Mouse (Mus musculus): ENCODE data around the gene Tmem198. TPM values are rescaled to one million over a fixed set of nuclear protein-coding genes. Genes with fewer than 3 reads are reported as not detected.

Tmem198 gene
- 52.7 and 69.3 TPM in 2 replicates for total RNA-seq (2014; rRNA removed)
- polyA plus RNA-seq (2015; fragmentation: Nextera tagmentation; extraction: Ambion mirVana): 33.9 and 36.4 TPM in 2 replicates

DNA sequence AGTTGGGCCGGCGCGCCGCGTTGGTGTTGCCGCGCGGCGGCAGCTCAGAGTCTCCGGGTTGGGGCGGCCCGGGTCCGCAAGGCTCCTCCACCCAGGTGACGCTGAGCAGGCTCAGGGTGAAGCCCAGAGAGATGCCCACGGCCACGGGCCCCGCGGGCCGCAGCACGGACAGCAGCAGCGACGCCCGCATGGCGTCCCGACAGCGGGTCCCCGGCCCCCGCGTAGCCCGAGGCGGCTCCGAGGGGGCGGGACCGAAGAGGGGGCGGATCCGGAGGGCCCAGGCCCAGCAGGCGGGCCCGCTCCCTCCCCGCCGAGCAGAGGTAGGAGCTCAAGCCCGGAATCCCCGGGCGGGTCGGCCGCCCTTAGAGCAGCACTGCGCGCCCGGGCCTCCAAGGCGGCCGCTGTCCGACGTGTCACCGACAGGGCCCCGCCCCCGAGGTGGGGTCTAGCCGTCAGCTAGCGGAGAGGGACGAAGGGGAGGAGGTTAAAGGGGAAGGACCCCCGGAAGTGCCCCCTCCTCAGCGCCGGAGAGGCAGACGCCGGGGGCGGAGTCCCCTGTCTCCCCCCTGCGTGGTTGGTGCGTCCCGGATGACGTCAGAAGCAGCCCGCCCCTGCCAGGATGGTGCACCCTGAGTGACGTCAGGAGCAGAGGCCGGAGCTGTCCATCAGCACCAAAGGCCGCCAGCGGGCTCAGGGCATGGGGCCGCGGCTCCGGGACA, at the start of gene Tmem198, which contains the start of gene Chpf:
Gene Tmem198 (plus strand): TSS at position 617 of the 719 bp plus-strand sequence.
Gene Chpf (minus strand): TSS at position 392 of the 719 bp plus-strand sequence.
- peak within 1 kb of the TSS; percentile 78 for H3K4me2 ChIP-seq (ENCODE audit: low read depth, low read length)
- H3K27me3 ChIP-seq (ENCODE audit: insufficient read depth, low read length): no peaks in the 10 kb centered on the region
- H3K36me3 ChIP-seq (ENCODE audit: insufficient read depth, low read length): peaks cover 37% of the 10 kb centered on the region
- H3K27ac ChIP-seq: peak within 1 kb of the TSS; percentile 79
- DNase-seq (ENCODE audit: low spot score): peak; percentile 99
- no peak; the same call in 1 of the 2 replicates for TF ChIP-seq CTCF (IDR thresholded peaks at IDR 0.05; ENCODE audit: low read depth)
- H3K9me3 ChIP-seq (ENCODE audit: low read length): no peaks in the 10 kb centered on the region
- peaks cover 9% of the 10 kb centered on the region; the same call in 1 of the 2 replicates for H3K4me1 ChIP-seq (ENCODE audit: insufficient read depth, low read length)
- peak within 1 kb of the TSS; percentile 61 for H3K4me3 ChIP-seq (ENCODE audit: low read length)
- ATAC-seq: peak; percentile 94
- peak within 1 kb of the TSS; percentile 80 for H3K9ac ChIP-seq (replicated peaks; ENCODE audit: low read length)
- WGBS: under 1% methylated on average over 67 of the region's 76 CpGs

GRCm38 (mm10) chr1:75435475-75436328, 43.6 kb upstream of the Tmem198 start, which contains the start of gene Gmppa:
TSS of gene Gmppa (plus strand) at chr1:75435930.
- Histone ChIP-seq H3K9me3 (ENCODE audit: low read length) (no peaks in the 10 kb centered on the region), H3K27ac (peak within 1 kb of the TSS; percentile 76; the same call in 1 of the 2 replicates), H3K27me3 (ENCODE audit: insufficient read depth, low read length) (no peaks in the 10 kb centered on the region), H3K4me3 (ENCODE audit: low read length) (peak within 1 kb of the TSS; percentile 50), H3K36me3 (ENCODE audit: insufficient read depth, low read length) (no peaks in the 10 kb centered on the region), H3K4me1 (ENCODE audit: insufficient read depth, low read length) (no peaks in the 10 kb centered on the region), H3K4me2 (ENCODE audit: low read depth, low read length) (peak within 1 kb of the TSS; percentile 68), H3K9ac (replicated peaks; ENCODE audit: low read length) (peak within 1 kb of the TSS; percentile 67)
- peak; percentile 91 for DNase-seq (ENCODE audit: low spot score)
- TF ChIP-seq CTCF (IDR thresholded peaks at IDR 0.05; ENCODE audit: low read depth): no peak
- ATAC-seq: peak; percentile 89
- 7% methylated on average over 28 of the region's 28 CpGs for WGBS

GRCm38 (mm10) chr1:75438782-75439181, 40.5 kb upstream of the Tmem198 start:
- no peaks in the 10 kb centered on the region for H3K27me3 ChIP-seq (ENCODE audit: insufficient read depth, low read length)
- H3K9me3 ChIP-seq (ENCODE audit: low read length): no peaks in the 10 kb centered on the region
- no peak for ATAC-seq
- peaks cover 17% of the 10 kb centered on the region for H3K4me1 ChIP-seq (ENCODE audit: insufficient read depth, low read length)
- no peak for TF ChIP-seq CTCF (IDR thresholded peaks at IDR 0.05; ENCODE audit: low read depth)
- no peak overlapping the region for H3K4me3 ChIP-seq (ENCODE audit: low read length)
- 79% methylated on average over 8 of the region's 9 CpGs for WGBS
- H3K36me3 ChIP-seq (ENCODE audit: insufficient read depth, low read length): no peaks in the 10 kb centered on the region
- no peak overlapping the region for H3K9ac ChIP-seq (replicated peaks; ENCODE audit: low read length)
- DNase-seq (ENCODE audit: low spot score): no peak
- no peak overlapping the region for H3K27ac ChIP-seq
- H3K4me2 ChIP-seq (ENCODE audit: low read depth, low read length): no peak overlapping the region

DNA sequence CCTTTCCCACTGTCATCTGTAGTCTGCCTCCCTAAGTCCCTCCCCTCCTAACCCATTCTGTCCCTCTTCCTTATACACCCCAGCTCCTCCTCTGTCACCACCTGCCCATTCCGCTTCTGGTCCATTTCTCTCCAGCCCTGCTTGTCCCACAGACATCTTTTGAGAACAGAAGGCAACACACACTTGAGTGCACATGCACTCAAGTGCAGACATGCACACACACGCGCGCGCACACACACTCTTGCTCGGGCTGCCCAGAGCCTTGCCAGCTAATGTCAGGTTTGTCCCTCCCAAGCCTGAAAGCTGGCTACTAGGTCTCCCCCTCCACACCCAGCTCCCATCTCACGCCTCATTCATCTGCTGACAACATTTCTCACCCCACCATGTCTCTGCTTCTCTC, 38.7 kb upstream of the Tmem198 start:
- 76% methylated on average over 7 of the region's 7 CpGs for WGBS
- DNase-seq (ENCODE audit: low spot score) (peak; percentile 40), ATAC-seq (no peak)
- Histone ChIP-seq H3K27me3 (ENCODE audit: insufficient read depth, low read length) (no peaks in the 10 kb centered on the region), H3K4me3 (ENCODE audit: low read length) (no peak overlapping the region), H3K9me3 (ENCODE audit: low read length) (no peaks in the 10 kb centered on the region), H3K4me1 (ENCODE audit: insufficient read depth, low read length) (peaks cover 25% of the 10 kb centered on the region), H3K4me2 (ENCODE audit: low read depth, low read length) (no peak overlapping the region), H3K9ac (replicated peaks; ENCODE audit: low read length) (no peak overlapping the region), H3K36me3 (ENCODE audit: insufficient read depth, low read length) (no peaks in the 10 kb centered on the region), H3K27ac (no peak overlapping the region)
- TF ChIP-seq CTCF (IDR thresholded peaks at IDR 0.05; ENCODE audit: low read depth): no peak

GRCm38 (mm10) chr1:75441471-75441996, 37.8 kb upstream of the Tmem198 start:
- Histone ChIP-seq H3K9me3 (ENCODE audit: low read length) (no peaks in the 10 kb centered on the region), H3K4me2 (ENCODE audit: low read depth, low read length) (no peak overlapping the region), H3K36me3 (ENCODE audit: insufficient read depth, low read length) (no peaks in the 10 kb centered on the region), H3K4me1 (ENCODE audit: insufficient read depth, low read length) (peaks cover 31% of the 10 kb centered on the region), H3K4me3 (ENCODE audit: low read length) (no peak overlapping the region), H3K27me3 (ENCODE audit: insufficient read depth, low read length) (no peaks in the 10 kb centered on the region; the same call in 1 of the 2 replicates), H3K27ac (no peak overlapping the region), H3K9ac (replicated peaks; ENCODE audit: low read length) (no peak overlapping the region)
- no peak for ATAC-seq
- WGBS: 84% methylated on average over 15 of the region's 15 CpGs
- no peak for DNase-seq (ENCODE audit: low spot score)
- TF ChIP-seq CTCF (IDR thresholded peaks at IDR 0.05; ENCODE audit: low read depth): no peak

GRCm38 (mm10) chr1:75442171-75442570, 37.2 kb upstream of the Tmem198 start:
- H3K27ac ChIP-seq: no peak overlapping the region
- H3K4me3 ChIP-seq (ENCODE audit: low read length): no peak overlapping the region
- H3K4me2 ChIP-seq (ENCODE audit: low read depth, low read length): no peak overlapping the region
- no peaks in the 10 kb centered on the region for H3K36me3 ChIP-seq (ENCODE audit: insufficient read depth, low read length)
- no peak overlapping the region for H3K9ac ChIP-seq (replicated peaks; ENCODE audit: low read length)
- H3K27me3 ChIP-seq (ENCODE audit: insufficient read depth, low read length): peaks cover 3% of the 10 kb centered on the region; the same call in 1 of the 2 replicates
- TF ChIP-seq CTCF (IDR thresholded peaks at IDR 0.05; ENCODE audit: low read depth): no peak
- no peak for DNase-seq (ENCODE audit: low spot score)
- no peak for ATAC-seq
- 77% methylated on average over 9 of the region's 9 CpGs for WGBS
- peaks cover 37% of the 10 kb centered on the region for H3K4me1 ChIP-seq (ENCODE audit: insufficient read depth, low read length)
- no peaks in the 10 kb centered on the region for H3K9me3 ChIP-seq (ENCODE audit: low read length)
